Mouse (Mus musculus) brain, embryonic 14.5 days (tissue): ENCODE measurements at regions not wholly inside any gene's neighbourhood (a gene's known extent, or its start where the extent isn't known, plus 50 kb on each side); places are given as distances from the start of the nearest gene placed in this dataset.

Experiments used
- CTCF ChIP-seq: fragments of 200-500 bp; IDR thresholded peaks from 2 replicates; pipeline ENCODE4 v1.5.1; 2012; ENCODE audit warnings: inconsistent platforms, mild to moderate bottlenecking, moderate library complexity, borderline replicate concordance; ENCODE audit not compliant: insufficient read depth, insufficient read length; ENCODE audit errors: extremely low read depth
- POLR2A ChIP-seq: fragments of 200-500 bp; IDR thresholded peaks from 2 replicates; pipeline ENCODE4 v1.6.1; 2012; ENCODE audit warnings: mild to moderate bottlenecking, inconsistent platforms, borderline replicate concordance; ENCODE audit not compliant: poor library complexity, insufficient read depth, insufficient read length, severe bottlenecking; ENCODE audit errors: extremely low read depth

GRCm38 (mm10) chr5:35159854-35160253, 54.3 kb upstream of the Lrpap1 start:
- TF ChIP-seq CTCF (no peak), POLR2A (no peak)
